Mouse (Mus musculus) urinary bladder, adult 2 months (tissue): ENCODE results near the gene Cenpa. TPM values are rescaled to one million over a fixed set of nuclear protein-coding genes. Genes with fewer than 3 reads are reported as not detected.

Experiments
- polyA plus RNA-seq: library from polyadenylated mRNA; depleted of rRNA; stranded (reverse); fragments of >200 nt; gene quantifications from 2 replicates; pipeline ENCODE4 v1.2.3, GENCODE M21; 2012; rRNA removed

Cenpa gene
- polyA plus RNA-seq, 1 experiment: 9.9 TPM

Other genes with a start within 250 kb of the Cenpa start
- 0.11 and 0.13 TPM in 2 replicates for gene Otof, start 204.8 kb upstream of the Cenpa start, polyA plus RNA-seq
- 0.10 TPM in 2 replicates for gene 1700001C02Rik, start 200.7 kb upstream of the Cenpa start, polyA plus RNA-seq
- 0.32 and 0.40 TPM in 2 replicates for gene Cib4, start 120.9 kb upstream of the Cenpa start, polyA plus RNA-seq
- 15.1 and 28.4 TPM in 2 replicates for gene Kcnk3, start 78.6 kb upstream of the Cenpa start, polyA plus RNA-seq
- 51.3 and 51.9 TPM in 2 replicates for gene Slc35f6, start 18.8 kb upstream of the Cenpa start, polyA plus RNA-seq
- 0.28 and 0.35 TPM in 2 replicates for gene Dpysl5, start 44.8 kb downstream of the Cenpa start, polyA plus RNA-seq
- 51.9 and 59.3 TPM in 2 replicates for gene Mapre3, start 147.9 kb downstream of the Cenpa start, polyA plus RNA-seq
- 52.8 and 60.7 TPM in 2 replicates for gene Tmem214, start 201.2 kb downstream of the Cenpa start, polyA plus RNA-seq
- gene Agbl5, start 221.9 kb downstream of the Cenpa start, polyA plus RNA-seq: 16.5 and 16.6 TPM in 2 replicates
- 268 and 335 TPM in 2 replicates for gene Ost4, start 241.0 kb downstream of the Cenpa start, polyA plus RNA-seq
- gene Emilin1, start 246.6 kb downstream of the Cenpa start, polyA plus RNA-seq: 59.2 and 104 TPM in 2 replicates